31 mouse cellular contexts compared by ENCODE assay signal in genomic region chr14:104519124-104519523, GRCm38 (mm10). TPM values are rescaled to one million over a fixed set of nuclear protein-coding genes. Genes with fewer than 3 reads are reported as not detected.
"Had no signal": no experiment of that assay in that cellular context is flagged by ENCODE, and none has a peak within 500 bp of the region (broad histone marks: within the 10 kb centered on the region; RNA-seq: fewer than 3 reads in every experiment).

No protein-coding gene starts in this region.

- H3K27me3 ChIP-seq: heart, embryonic 13.5 days; heart, embryonic 15.5 days; hindbrain, embryonic 12.5 days; intestine, embryonic 15.5 days; limb, embryonic 12.5 days; liver, embryonic 13.5 days had no signal

- H3K36me3 ChIP-seq: heart, embryonic 15.5 days; hindbrain, embryonic 12.5 days; intestine, embryonic 15.5 days; liver, embryonic 13.5 days had no signal

- H3K27ac ChIP-seq: heart, adult 2 months; heart, embryonic 13.5 days; heart, embryonic 15.5 days; hindbrain, embryonic 10.5 days; hindbrain, embryonic 12.5 days; hindbrain, embryonic 14.5 days; intestine, embryonic 15.5 days; limb, embryonic 10.5 days; limb, embryonic 12.5 days; liver, embryonic 13.5 days had no signal

- H3K9ac ChIP-seq: heart, embryonic 13.5 days; heart, embryonic 15.5 days; hindbrain, embryonic 12.5 days; hindbrain, embryonic 14.5 days; intestine, embryonic 15.5 days; limb, embryonic 12.5 days; liver, embryonic 13.5 days had no signal

- ATAC-seq: hindbrain, embryonic 16.5 days; inflammation-experienced regulatory T-cells, adult 6 months; intestine, embryonic 15.5 days; intestine, postnatal 0 days had no signal

- H3K9me3 ChIP-seq: heart, embryonic 15.5 days; hindbrain, embryonic 12.5 days; intestine, embryonic 15.5 days; limb, embryonic 10.5 days; liver, embryonic 13.5 days had no signal

- H3K4me1 ChIP-seq: intestine, embryonic 15.5 days; limb, embryonic 12.5 days had no signal

- H3K4me2 ChIP-seq: heart, embryonic 11.5 days; heart, embryonic 13.5 days; heart, embryonic 15.5 days; hindbrain, embryonic 12.5 days; hindbrain, embryonic 14.5 days; intestine, embryonic 15.5 days; limb, embryonic 12.5 days; liver, embryonic 11.5 days; liver, embryonic 13.5 days had no signal

- DNase-seq: gastrocnemius, postnatal 14 days; gastrocnemius, postnatal 36 days; heart, adult 11 months; heart, adult 2 months; heart, postnatal 4 days; kidney, adult 18-20 months; kidney, adult 8-10 months; kidney, postnatal 10 days; kidney, postnatal 25 days; kidney, postnatal 4 days; layer of hippocampus, adult 9-11 months; layer of hippocampus, postnatal 36 days; liver; liver, embryonic 13.5 days had no signal

- H3K4me3 ChIP-seq: heart, adult 2 months; heart, embryonic 13.5 days; heart, embryonic 15.5 days; hindbrain, embryonic 10.5 days; hindbrain, embryonic 12.5 days; intestine, embryonic 15.5 days; limb, embryonic 10.5 days; limb, embryonic 12.5 days; liver, embryonic 13.5 days had no signal

RNA-seq across cellular contexts. Expression of gene Pou4f1, which starts 51.3 kb away (rescaled TPM):
- total RNA-seq: heart, postnatal 25 days; layer of hippocampus, postnatal 14 days; layer of hippocampus, postnatal 36 days; left cerebral cortex, adult 18-20 months; left cerebral cortex, postnatal 36 days had no signal
